Mouse (Mus musculus): ENCODE measurements around the gene Ltbr.

DNA sequence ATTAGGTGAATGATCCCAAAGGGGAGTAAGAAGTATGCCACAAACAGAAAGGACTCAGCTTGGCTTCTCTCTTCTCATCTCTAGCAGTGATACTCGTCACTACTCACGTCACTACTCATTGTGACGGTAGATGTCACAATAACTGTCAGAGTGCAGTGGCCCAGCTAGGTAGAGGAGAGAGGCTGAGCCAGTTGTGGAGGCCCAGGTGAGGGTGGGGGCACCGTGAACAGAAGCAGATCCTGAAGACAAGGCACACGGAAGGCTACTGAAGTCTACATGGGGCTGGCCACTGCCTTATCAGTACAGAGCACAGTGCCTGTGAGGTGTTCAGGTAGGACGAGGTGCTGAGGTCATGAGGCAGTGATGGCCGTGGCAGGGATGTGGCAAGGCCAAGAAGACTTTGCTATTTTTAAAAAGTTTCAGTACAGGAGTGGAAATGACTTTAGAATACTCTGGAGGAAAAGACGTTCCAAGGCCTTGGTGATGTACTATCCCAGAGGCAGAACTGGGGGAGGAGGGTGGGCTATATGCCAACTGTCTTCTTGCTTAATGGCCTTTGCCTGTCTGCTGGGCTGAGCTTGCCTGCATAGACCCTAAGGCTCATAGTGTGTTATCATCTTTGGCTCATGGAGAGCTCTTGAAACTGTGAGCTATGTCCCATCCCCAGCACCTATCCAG is 37.8 kb upstream of the Ltbr start:
- TF ChIP-seq CTCF (IDR thresholded peaks at IDR 0.05; ENCODE audit: control insufficient read depth, insufficient read depth, insufficient read length) (no peak), USF1 (IDR thresholded peaks at IDR 0.05; ENCODE audit: low read depth) (no peak), CEBPB (IDR thresholded peaks at IDR 0.05; ENCODE audit: low read depth) (no peak), MYOD1 (IDR thresholded peaks at IDR 0.05; ENCODE audit: control insufficient read depth, insufficient read length, low read depth) (no peak), MYOG (IDR thresholded peaks at IDR 0.05; ENCODE audit: control insufficient read depth, extremely low read depth, insufficient read length) (no peak)
